Mouse (Mus musculus) megakaryocyte progenitor cell, adult 5-6 weeks (primary cell): ENCODE results near the gene Comt. TPM values are rescaled to one million over a fixed set of nuclear protein-coding genes. Genes with fewer than 3 reads are reported as not detected.

Experiments
- ATAC-seq: replicated peaks from 2 replicates; pipeline ENCODE4 v1.8.0; 2016; ENCODE audit warnings: mild to moderate bottlenecking, moderate TSS enrichment, inconsistent platforms; ENCODE audit not compliant: poor library complexity
- total RNA-seq, 2 experiments: library from RNA; stranded (forward) in 1 of 2; stranded (reverse) in 1 of 2; fragments of 157-497, 149-512 nt in 1 of 2; fragments of 200-1000 nt in 1 of 2; gene quantifications; 2 replicates each; pipeline versions ENCODE4 v1.2.3 to v1.2.4; 2015 to 2017

The Comt gene
- total RNA-seq, 2 experiments from 2014 or later, result 47.1 to 55.1 TPM

DNA sequence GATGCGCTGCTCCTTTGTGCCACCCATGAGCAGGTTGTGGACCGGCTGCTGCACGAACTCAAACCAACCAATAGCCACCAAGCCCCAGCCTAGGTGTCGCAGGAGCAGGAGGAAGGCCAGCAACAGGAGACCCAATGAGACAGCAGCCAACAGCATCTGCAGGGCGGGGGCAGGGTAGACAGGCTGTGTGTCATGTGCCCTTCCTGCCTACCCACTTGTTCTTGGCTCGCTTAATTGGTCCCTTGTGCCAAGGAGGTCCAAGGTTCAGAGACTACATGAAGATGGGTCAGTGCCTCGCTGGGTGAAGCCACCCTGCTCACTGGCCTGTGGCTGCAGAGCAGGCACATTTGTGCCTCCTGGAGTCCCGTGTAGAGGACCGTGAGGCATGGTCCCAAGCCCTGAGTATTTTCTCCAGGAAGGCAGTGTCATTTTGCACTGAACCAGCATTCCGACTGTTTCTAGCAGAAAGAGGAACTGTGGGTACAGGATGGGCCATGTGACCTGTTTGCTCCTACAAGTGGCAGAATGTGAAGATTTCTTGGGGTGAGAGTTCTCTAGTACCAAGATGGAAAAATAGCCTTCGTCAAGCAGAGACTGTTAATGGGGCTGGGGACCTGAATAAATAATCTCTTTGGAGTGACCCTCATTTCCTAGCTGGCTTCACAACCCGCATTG is 14.7 kb downstream of the Comt start:
- ATAC-seq, result peak; percentile 59

DNA sequence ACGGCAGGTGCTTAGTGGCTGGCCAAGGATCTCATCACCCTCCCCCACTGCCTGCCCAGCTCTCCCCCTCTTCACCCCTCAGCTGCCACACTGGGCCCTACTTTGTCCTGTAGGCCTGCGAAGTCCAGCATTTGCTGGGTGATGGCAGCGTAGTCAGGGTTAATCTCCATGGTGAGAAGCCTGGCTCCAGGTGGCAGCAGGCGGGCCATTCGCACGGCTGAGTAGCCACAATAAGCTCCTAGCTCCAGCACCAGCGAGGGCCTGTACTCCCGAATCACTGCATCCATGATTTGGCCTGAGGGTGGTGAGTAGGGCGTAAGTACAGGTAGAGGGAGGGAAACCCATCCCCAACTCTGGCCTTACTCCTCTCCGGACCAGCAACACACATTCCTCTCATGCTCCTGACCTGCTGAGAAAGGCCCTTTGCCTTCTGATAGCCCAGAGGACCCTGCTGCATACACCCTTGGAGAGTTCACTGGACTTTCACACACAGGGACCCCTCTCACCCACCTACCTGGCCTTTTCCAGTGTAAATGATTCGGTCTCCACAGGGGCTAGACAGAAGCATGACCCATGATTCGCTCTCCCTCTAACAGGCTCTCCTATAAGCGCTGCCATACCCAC is 15.5 kb downstream of the Comt start:
- no peak for ATAC-seq

DNA sequence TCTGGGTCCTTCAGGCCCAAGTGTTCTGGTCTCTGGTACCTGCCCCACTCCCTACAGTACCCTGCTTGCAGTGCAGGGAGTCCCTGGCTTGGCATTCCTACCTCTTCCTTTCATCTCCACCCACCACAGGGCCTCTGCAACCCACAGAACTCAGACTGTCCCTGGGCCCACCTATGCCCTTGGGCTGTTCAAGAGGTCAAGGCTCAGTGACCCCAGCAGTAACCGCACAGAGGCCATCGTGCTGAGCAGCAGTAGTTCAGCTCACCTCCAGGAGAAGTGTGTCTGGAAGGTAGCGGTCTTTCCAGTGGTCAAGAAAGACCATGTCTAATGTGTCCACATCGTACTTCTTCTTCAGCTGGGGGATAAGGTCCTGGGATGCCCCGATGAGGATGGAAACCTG is 16.2 kb downstream of the Comt start:
- no peak for ATAC-seq

DNA sequence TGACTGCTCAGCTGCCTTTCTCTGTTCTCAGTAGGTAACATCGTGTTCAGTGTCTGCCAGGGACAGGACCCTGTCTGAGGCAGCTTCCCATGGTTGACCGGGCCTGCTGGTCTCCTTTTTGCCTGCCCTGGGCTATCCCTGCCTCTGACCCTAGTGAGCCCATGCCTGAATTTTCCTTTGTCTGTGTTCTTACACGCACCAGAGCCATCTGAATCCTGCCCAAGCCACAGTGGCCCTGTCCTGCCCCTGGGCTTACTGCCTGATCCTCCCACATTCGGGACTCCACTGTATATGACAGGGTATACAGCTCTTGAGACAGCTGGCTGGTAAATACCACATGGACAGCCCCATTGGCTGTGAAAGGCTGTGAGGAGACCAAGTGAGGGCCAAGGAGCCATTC is 16.9 kb downstream of the Comt start:
- ATAC-seq, result no peak

DNA sequence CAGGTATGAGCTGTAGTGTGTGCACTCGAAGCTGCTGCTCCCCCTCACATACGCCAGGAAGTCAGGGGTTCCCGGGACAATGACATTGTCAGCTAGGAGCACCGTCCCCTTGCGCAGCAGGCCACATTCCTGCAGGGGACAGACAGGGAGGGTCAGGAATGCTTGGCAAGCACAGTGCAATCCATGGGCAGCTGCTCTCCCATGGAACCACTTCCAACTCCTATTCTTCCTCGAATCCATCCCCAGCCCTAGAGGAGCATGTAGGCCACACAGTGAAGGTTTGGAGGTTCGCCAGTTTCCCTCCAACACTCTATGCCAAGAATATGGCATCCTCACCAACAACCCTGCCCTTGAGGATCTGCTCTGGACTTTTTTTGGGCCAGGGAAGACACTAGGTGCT is 18.7 kb downstream of the Comt start:
- no peak for ATAC-seq

DNA sequence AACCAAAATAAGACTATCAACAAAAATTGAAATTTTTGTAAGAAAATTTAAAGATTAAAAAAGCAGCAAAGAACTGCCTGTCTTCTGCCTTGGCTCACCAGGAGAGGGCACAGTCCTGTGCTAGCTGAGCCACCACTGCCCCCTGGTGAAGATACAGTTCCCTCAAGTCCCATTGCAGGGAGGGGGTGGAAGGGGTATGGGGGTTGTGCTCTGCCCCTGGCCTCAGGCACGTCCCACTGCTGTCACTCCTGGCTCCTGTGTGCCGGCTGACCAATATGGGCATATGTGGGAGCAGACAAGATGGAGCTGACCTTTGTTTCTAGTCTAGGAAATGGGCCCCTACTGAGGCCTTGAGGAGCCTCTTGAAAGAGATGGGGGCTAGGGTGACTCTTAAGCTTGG is 20.4 kb downstream of the Comt start:
- ATAC-seq, result peak; percentile 81

DNA sequence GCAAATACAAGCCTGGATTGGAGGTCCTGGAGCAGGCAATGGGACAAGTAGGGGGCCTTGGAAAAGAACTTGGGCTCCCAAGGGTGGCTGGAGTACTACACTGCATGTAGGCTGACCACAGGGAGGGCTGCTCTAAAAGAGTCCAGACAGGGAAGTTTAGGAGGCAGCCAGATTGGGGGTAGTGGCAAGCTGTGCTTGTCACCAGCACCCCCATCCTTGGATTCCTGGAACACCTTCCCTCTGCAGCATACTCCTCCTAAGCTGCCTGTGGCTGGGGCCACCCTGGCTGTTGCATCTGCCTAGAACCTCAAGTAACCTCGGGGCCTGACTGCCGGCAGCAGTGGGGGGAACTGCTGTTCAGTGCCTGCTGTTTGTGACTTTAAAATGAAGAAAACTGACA is 20.8 kb downstream of the Comt start:
- ATAC-seq, result no peak

DNA sequence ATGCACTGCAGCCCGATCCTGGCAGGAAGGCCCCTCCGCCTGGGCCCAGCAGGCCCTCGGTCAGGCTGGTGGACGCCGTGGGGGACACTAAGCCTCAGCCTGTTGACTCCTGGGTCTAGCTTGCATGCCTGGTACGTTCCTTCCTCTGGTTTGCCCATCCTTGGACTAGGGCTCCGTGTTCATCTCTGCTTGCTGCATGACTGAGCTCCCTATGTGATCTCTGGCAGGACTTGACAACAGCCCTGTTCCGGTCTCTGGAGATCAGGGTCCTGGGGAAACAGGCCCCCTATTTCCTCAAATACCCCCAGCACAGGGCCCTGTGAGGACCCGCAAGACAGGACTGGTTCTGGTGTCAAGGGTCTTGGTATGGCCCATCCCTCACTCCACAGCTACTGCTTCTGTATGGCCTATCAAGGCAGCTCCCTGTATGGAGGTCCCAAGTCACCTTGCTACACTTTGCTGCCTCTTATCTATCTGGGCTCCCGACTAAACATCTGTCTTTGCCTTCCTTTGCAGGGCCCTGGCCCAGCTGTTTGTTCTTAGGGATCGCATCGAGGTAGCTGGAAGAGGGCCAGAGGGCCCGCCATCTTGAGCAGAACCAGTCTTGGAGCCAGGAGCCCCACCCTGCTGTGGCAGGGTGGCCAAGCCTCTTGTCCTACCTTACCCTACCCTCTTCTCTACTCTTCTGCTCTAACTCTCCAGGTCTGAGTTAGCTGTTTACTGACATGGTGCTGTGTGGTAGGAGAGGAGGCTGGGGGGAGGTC is 21.4 kb downstream of the Comt start:
- ATAC-seq, result peak; percentile 56

DNA sequence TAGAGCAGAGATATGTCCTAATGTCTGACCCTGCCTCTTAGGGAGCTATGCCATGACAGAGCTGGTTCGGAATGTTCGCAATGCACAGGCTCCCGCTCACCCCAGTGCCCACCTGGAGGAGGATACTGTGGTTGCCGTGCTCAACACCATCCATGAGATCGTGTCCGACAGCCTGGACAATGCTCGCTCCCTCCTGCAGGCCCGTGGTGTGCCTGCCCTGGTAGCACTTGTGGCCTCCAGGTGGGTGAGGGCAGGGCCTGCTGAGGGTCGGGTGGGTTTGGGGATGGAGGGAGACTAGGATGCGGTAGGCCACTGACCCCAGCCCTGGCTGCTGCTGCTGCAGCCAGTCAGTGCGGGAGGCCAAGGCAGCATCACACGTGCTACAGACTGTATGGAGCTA is 23.4 kb downstream of the Comt start:
- ATAC-seq, result no peak

DNA sequence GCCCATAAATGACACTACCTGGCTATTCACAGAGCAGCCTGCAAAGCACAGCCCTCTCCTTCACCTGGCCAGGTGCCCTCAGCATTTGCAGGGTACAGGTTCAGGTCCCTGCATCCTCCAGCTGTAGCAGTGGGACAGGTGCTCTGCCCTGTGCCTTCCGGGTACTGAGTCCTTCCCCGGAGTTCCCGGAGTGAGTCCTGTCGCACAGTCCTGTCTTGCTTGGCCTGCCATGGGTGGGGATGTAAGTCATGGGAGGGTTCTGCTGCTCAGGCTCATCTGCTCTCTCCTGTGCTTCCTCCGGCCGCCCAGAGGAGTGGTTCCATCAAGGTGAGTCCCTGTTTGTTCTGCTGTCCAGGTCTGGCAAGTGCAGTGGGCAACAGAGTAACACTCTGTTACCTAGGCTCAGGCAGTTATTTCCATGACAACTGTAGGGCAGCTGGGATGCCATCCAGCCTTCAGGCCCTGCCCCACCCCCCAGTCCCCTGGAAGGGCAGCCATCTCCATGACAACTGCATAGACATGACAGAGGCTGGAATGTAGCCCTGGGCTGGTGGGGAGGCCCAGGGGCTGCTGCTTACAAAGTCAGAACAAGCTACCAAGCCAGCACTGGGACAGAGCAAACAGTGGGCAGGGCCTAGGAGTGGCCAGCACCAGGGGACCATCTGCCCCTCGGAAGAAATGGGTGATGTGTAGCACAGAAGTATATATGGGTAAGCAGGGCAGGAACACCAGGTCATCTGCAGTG is 26.0 kb downstream of the Comt start:
- ATAC-seq, result no peak

DNA sequence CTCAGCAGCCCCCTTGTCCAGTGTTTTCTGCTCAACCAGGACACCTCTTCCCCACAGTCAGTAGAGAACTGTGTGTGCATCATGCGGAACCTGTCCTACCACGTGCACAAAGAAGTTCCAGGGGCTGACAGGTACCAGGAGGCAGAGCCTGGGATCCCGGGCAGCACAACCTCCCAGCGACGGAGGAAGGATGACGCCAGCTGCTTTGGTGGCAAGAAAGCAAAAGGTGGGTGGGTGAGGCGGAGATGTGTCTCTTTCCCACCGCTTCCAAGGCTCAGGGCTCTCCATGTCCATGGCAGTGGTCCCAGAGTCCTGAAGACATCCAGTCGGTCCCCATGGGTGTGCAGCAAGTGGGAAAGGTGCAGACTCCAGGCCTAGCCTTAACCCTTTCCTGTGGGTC is 26.6 kb downstream of the Comt start:
- no peak for ATAC-seq

DNA sequence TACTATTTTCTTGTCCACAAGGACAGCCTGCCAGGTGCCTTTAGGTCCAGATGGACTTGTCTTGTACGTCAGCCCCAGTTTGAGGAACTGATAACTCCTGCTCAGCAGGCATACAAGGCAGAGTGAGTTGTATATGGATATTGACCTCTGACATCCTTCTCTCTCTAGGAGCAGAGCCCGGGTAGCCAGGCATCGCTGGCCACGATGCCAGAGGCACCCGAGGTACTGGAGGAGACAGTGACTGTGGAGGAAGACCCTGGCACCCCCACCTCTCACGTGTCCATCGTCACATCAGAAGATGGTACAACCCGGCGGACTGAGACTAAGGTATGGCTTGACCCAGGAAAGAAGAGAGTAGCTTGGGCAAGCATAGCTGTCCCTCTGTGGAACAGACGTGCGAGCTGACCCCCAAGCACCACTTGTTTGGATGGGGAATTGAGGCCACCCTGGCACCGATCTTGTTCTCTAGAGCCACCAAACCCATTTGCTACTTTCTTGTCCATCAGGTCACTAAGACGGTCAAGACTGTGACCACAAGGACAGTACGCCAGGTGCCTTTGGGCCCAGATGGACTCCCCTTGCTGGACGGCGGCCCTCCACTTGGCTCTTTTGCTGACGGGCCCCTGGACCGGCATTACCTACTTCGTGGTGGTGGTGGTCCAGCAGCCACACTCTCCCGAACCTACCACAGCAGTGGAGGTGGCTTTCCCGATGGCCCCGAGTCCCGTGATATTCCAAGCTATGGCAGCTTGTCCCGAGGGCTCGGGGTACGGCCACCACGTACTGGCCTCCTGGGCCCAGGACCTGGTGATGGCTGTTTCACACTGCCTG is 29.6 kb downstream of the Comt start:
- no peak for ATAC-seq

DNA sequence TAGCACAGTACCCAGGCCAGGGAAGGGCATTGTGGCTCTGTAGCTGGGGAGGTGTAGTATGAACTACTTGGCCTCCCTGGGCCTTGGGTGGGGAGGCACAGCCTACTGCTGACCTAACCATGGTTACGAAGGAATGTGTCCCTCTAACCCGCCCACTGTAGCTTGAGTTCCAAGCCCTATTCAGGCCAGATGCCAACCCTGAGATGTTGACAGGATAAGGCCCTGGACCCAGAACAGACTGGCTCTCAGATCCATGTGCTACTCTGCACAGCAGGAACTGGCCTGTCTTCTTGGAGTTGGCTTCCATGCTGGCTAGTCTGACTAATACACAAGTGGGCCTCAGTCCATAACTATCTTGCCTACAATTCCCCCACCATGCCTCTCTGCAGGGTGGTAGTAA is 30.5 kb downstream of the Comt start:
- no peak for ATAC-seq

DNA sequence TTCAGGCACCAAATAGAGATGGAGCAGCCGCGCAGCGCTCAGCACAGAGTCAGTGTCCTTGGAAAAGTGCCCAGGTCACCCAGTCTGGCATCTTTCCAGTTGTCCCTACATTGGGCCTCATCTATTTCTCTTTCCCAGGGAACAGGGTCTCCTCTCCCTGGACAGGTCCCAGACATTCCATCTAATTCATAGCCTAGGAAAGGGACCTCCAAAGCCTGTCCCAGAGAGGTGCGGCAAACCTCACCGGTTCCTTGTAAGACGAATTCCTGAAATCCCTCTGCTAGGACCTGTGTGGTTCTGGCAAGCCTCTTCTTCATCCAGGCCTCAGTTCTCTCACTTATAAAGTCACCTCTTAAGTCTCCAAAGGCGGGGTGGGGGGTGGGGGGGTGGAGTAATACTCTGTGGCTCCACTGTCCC is 31.0 kb downstream of the Comt start:
- no peak for ATAC-seq

DNA sequence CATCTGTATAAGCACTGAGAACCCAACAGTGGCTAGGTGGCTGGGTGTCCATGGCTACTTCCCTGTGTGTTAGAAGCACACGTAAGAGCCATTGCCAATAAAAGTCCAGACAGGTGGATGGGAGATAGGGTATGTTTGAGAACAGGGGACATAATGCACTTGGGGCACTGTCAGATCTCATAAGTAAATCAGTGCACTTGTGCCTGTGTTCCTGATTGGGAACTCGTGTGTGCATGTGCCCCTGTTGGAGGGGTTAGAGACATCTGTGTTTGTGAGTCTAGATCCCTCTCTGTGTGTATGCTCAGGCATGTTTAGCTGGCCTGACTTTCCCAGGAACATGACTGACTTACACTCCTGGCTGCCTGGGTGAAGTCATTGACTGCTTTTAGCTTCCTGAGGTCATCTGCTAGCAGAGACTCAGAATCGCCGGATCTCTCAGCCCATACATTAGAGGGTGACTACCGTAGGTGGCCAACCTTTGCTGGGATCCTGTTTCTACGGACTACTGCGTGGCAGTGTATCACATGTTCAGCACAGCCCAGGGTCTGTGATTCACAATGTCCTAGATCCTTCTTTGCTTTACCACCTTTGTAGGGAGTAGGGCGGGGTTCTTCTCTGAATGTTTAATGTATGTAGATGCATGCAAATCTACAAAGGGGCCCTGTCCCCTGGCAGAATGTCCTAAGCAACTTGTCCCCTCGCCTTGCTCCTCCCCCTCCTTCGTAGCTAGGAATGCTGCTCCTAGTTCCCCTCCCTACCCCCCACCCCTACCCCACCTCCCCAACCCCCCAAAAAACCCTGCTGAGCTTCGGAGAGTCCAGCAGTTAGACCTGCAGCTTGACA is 31.7 kb downstream of the Comt start:
- ATAC-seq, result no peak

DNA sequence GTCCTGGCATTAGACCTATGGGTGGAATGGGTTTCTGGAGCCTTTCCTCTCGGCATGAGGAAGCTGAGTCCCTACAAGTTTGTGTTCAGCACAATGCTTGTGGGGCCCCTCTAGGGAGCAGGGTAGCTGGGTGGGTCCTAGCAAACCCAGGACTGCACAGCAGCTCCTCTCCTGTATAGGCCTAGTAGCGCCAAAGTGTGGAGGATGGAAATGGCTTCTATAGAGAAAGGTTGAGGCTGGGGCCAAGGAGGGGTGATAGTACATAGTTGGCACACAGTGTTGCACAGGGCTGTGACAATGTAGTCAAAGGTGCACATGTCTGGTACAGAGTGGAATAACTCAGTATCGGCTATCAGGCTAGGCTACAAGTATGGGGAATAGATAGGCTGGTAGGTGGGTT is 32.6 kb downstream of the Comt start:
- no peak for ATAC-seq

DNA sequence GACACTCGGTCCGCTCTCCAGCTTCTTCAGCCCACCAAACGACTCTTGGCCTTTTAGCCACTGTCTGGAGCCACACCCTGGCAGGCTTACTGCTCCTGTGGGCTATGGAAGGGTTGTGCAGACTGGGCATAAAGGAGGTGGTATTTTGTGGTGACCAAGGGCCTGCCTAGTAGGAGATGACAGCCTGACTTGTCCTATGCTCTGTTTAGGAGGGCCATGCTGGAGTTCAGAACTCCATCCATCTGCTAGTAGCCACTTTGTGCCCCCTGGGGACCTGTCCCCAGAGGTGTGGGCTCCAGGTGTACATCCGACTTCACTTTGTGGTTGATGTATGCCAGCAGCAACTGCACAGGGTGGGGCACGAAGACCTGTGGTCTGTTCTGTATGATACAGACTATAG is 33.1 kb downstream of the Comt start:
- no peak for ATAC-seq

DNA sequence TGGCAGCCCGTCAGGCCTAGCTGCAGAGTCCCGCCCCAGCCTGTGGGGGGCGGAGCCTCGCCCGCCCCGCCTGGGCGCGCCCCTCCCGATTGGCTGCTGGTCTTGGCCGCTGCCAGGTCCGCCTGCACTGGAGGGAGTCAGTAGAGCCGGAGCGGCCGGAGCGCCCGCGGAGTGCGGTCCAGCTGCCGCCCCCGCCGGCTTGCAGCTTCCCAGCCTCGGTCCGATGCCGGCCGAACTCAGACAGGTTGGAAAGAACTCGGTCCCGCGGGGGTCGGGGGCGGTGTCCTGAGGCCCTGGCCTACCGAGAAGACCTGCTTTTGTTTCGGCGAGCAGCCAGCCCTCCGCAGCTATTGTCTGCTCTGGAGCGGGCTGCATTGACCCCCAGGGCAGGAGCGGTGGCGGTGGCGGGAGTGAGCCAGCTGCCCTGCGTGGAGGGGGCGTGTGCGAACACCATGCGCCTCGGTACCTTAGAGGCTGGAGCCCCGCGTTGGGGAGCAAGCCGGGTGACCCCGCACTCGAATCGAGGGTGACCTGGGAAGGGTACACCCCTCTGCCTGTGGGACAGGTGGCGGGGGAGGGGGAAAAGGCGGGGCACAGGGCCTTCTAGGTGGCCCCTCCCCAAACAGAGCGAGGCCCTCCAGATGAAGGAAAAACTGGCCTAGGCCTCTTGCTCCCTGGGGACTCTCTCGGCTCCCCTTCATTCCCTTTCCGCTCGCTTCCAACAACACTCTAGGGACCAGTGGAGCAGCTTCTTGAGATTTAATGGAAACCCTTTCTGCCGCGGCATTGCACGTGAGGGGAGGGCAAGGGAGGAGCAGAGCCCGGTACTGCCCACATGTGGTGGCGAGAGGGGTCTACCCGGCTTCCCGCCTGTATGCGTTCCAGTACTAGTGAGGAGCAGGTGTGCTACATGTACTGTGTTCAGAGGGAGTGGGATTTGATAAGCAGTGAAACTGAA is 33.9 kb downstream of the Comt start:
- ATAC-seq, result peak; percentile 73

DNA sequence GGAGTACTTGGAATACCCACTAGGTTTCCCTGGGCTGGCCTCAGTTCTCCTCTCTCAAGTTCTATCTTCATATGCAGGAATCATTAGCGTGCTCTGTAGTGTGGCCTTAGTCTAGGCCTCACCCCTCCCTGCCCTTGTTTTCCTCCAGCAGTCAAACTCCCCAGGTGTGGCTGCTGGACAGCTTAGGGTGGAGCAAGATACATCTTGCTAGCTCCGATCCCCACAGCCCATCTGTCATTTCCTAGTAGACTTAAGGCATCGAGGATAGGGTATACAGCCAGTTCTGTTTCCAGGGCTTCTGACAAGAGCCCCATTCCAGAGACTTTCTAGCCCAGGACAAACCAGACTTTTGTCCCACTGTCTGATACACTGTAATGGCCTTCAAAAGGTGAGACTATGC is 34.9 kb downstream of the Comt start:
- no peak for ATAC-seq
